Mouse (Mus musculus) cerebellum, adult 2 months (tissue): ENCODE measurements around the gene Stk39.

ENCODE experiments used
- CTCF ChIP-seq: fragments of 200-500 bp; IDR thresholded peaks from 2 replicates; pipeline ENCODE4 v1.5.1; 2011; ENCODE audit warnings: low read depth, mild to moderate bottlenecking, control low read depth, low read length, moderate library complexity, borderline replicate concordance; ENCODE audit not compliant: insufficient read depth
- POLR2A ChIP-seq: fragments of 200-500 bp; IDR thresholded peaks from 2 replicates; pipeline ENCODE4 v1.6.1; 2011; ENCODE audit warnings: low read length, control low read depth, borderline replicate concordance; ENCODE audit not compliant: insufficient read depth

DNA sequence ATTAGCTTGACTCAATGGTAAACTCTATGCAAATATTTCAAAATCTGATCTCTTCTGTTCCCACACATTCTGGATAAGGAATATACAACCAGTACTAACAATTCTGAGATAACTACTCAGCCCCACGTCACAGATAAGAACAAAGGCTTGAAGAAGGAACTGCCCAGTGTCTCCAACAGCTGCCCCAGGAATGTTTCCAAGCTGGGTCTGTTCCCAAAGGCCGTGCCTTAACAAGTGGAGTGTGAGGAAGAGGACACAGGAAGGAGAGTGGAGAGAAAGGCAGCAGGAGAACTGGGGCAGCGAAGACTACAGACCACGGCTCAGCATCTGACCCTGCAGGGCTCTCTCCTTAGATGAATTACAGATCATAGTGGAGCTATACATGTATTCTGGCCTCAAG is 39.2 kb downstream of the Stk39 start:
- TF ChIP-seq POLR2A (no peak), CTCF (no peak)
